Mouse (Mus musculus): Measurements from ENCODE around the gene Psen1.

Gene Psen1

DNA sequence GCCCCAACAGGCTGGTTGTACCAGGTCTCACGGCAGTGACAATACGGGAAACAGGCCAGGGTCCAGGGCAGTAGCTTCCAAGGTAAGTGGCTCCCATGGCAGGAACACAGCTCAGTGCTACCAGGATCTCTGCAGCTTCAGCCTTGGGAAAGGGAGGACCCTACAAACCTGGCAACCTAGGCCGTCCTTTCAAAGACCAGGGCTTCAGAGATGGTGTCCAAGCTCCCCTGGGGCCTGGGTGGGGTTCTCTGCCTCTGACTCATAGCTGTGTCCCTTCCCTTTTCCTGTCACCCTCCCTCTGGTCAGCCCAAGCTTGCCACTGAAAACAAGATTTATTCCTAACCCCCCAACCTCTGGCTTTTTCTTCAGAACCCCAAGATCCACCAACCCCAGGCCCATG, 92.2 kb downstream of the Psen1 start:
- DNase-seq, result no peak

- no peak for DNase-seq
These were observed 93.3 kb downstream of the Psen1 start for GRCm38 (mm10) chr12:83781204-83781603.

- DNase-seq, result peak; percentile 12 to 22
These were observed 93.8 kb downstream of the Psen1 start for GRCm38 (mm10) chr12:83781640-83782278.

GRCm38 (mm10) chr12:83782669-83783068, 94.7 kb downstream of the Psen1 start:
- DNase-seq, result no peak

Data from cerebellum, adult 18-20 months (tissue).